Mouse (Mus musculus) CH12.LX (cell line): ENCODE results near the gene Dip2b.

Experiments used
- E2F4 ChIP-seq: IDR thresholded peaks from 2 replicates; pipeline ENCODE4 v1.6.1; 2011; ENCODE audit warnings: low read depth, low read length, improper control_type of control experiment; ENCODE audit not compliant: insufficient replicate concordance
- IRF4 ChIP-seq: IDR thresholded peaks from 2 replicates; pipeline ENCODE4 v1.6.1; 2014; ENCODE audit warnings: low read depth, mild to moderate bottlenecking, inconsistent platforms, low read length, improper control_type of control experiment
- MXI1 ChIP-seq: IDR thresholded peaks from 2 replicates; pipeline ENCODE4 v1.6.1; 2011; ENCODE audit warnings: mild to moderate bottlenecking, low read depth, low read length, improper control_type of control experiment
- POLR2A ChIP-seq: IDR thresholded peaks from 2 replicates; pipeline ENCODE4 v1.6.1; 2011; ENCODE audit warnings: low read depth, mild to moderate bottlenecking, improper control_type of control experiment, low read length
- USF1 ChIP-seq: IDR thresholded peaks from 2 replicates; pipeline ENCODE4 v1.6.1; 2014; ENCODE audit warnings: low read depth, mild to moderate bottlenecking, inconsistent platforms, low read length, improper control_type of control experiment
- ZMIZ1 ChIP-seq: IDR thresholded peaks from 2 replicates; pipeline ENCODE4 v1.6.1; 2012; ENCODE audit warnings: low read depth, mild to moderate bottlenecking, inconsistent platforms, low read length, improper control_type of control experiment

DNA sequence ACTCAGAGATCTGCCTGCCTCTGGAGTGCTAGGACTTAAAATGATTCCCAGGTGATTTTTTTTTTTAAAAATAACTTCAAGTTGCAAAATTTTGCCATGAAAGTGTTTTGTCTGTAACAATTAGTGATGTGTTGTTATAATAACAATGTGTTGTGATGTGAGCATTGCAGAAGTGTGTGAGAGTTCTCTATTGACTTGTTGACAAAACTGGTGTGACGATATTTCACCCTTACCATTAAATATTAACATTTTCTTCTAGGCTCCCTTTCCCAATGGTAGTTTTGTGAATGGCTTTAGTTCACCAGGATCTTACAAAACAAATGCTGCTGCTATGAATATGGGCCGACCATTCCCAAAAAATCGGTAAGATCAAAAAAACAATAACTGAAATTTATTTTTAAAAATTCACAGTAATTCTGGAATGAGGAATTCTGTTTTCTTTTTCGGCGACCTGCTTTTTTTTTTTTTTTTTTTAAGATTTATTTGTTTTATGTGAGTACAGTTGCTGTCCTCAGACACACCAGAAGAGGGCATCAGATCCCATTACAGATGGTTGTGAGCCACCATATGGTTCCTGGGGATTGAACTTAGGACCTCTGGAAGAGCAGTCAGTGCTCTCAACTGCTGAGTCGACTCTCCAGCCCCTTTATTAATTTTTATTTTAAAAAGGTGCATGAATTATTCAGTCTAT, 41.2 kb upstream of the Dip2b start:
- TF ChIP-seq E2F4 (no peak), USF1 (no peak), POLR2A (no peak), MXI1 (no peak), IRF4 (no peak), ZMIZ1 (no peak)
